Mouse (Mus musculus) adrenal gland, postnatal 36 days (tissue): ENCODE measurements around the gene Zc3h12a. TPM values are rescaled to one million over a fixed set of nuclear protein-coding genes. Genes with fewer than 3 reads are reported as not detected.

Source experiments
- DNase-seq, 2 experiments: peaks; one replicate each; pipeline ENCODE4 v3.0.0; 2021; ENCODE audit warnings: mixed read lengths in 1 of 2
- total RNA-seq, 2 experiments: library from RNA; stranded (reverse); gene quantifications; 2 replicates each; pipeline ENCODE4 v1.2.3; 2021

Zc3h12a gene
- total RNA-seq, 2 experiments from 2014 or later = 5.8 to 7.6 TPM

GRCm38 (mm10) chr4:125115081-125115480 lies 12.6 kb downstream of the Zc3h12a start:
- no peak for DNase-seq

GRCm38 (mm10) chr4:125114638-125115037 lies 13.0 kb downstream of the Zc3h12a start:
- DNase-seq = peak; percentile 85 to 89

GRCm38 (mm10) chr4:125105354-125105753 lies 22.3 kb downstream of the Zc3h12a start:
- DNase-seq = no peak

- no peak for DNase-seq
Measured at GRCm38 (mm10) chr4:125101334-125101733, 26.3 kb downstream of the Zc3h12a start.

GRCm38 (mm10) chr4:125099458-125099857 lies 28.2 kb downstream of the Zc3h12a start:
- DNase-seq = peak; percentile 85 to 89

GRCm38 (mm10) chr4:125097412-125097811 lies 30.2 kb downstream of the Zc3h12a start:
- DNase-seq = no peak

GRCm38 (mm10) chr4:125096066-125096465 lies 31.6 kb downstream of the Zc3h12a start:
- DNase-seq = peak; percentile 69

GRCm38 (mm10) chr4:125093031-125093430 lies 34.6 kb downstream of the Zc3h12a start:
- peak; percentile 27 to 53 for DNase-seq

GRCm38 (mm10) chr4:125085346-125085841 lies 42.2 kb downstream of the Zc3h12a start:
- DNase-seq = peak; percentile 83 to 91

GRCm38 (mm10) chr4:125084403-125085345 lies 43.0 kb downstream of the Zc3h12a start, which contains the start of gene Meaf6:
TSS of gene Meaf6 (plus strand) at chr4:125085134.
- peak; percentile 94 to 95 for DNase-seq

- DNase-seq = no peak
Measured at GRCm38 (mm10) chr4:125078698-125079097, 48.9 kb downstream of the Zc3h12a start.

GRCm38 (mm10) chr4:125077700-125078099 lies 49.9 kb downstream of the Zc3h12a start:
- no peak for DNase-seq

Other genes with a start within 250 kb of the Zc3h12a start
- 1 to 10 TPM; 2.4 to 3.3 TPM for gene Epha10, start 246.9 kb downstream of the Zc3h12a start, total RNA-seq
- gene 9930104L06Rik, start 190.8 kb downstream of the Zc3h12a start, total RNA-seq = 10 to 100 TPM in 1 of 2 experiments, 1 to 10 TPM in 1; 9.8 to 17.9 TPM
- 1 to 10 TPM; 5.7 to 7.6 TPM for gene Cdca8, start 188.5 kb downstream of the Zc3h12a start, total RNA-seq
- 1 to 10 TPM; 4.0 to 4.6 TPM for gene Rspo1, start 141.4 kb downstream of the Zc3h12a start, total RNA-seq
- 10 to 100 TPM; 44.9 to 63.1 TPM for gene Gnl2, start 111.3 kb downstream of the Zc3h12a start, total RNA-seq
- not detected for gene Dnali1, start 62.1 kb downstream of the Zc3h12a start, total RNA-seq
- 10 to 100 TPM; 18.3 to 20.0 TPM for gene Snip1, start 61.2 kb downstream of the Zc3h12a start, total RNA-seq
- 10 to 100 TPM; 30.3 to 36.2 TPM for gene Meaf6, start 42.7 kb downstream of the Zc3h12a start, total RNA-seq